Mouse (Mus musculus) forebrain, postnatal 0 days (tissue): Measurements from ENCODE around the gene Bak1. TPM values are rescaled to one million over a fixed set of nuclear protein-coding genes. Genes with fewer than 3 reads are reported as not detected.

Experiments
- ATAC-seq: fragments of 200-750 bp; cut with Nextera tagmentation; 2 replicates; pipeline ENCODE4 v1.8.0; 2017; ENCODE audit warnings: mild to moderate bottlenecking, moderate library complexity
- DNase-seq: peaks from one replicate; pipeline ENCODE4 v3.0.0-alpha.2; 2015
- H3K27ac ChIP-seq: fragments of 300-500 bp; sonication (generic); 2 replicates; pipeline ENCODE4 v1.5.1; 2014; ENCODE audit warnings: low read depth, mild to moderate bottlenecking, antibody characterized with exemption, low read length, moderate library complexity, mixed read lengths
- H3K27me3 ChIP-seq: fragments of 300-500 bp; sonication (generic); 2 replicates; pipeline ENCODE4 v1.6.1; 2014; ENCODE audit warnings: mild to moderate bottlenecking, low read length, mixed read lengths; ENCODE audit not compliant: insufficient read depth
- H3K36me3 ChIP-seq: fragments of 300-500 bp; sonication (generic); 2 replicates; pipeline ENCODE4 v1.6.1; 2014; ENCODE audit warnings: mild to moderate bottlenecking, moderate library complexity; ENCODE audit not compliant: insufficient read depth
- H3K4me1 ChIP-seq: fragments of 300-500 bp; sonication (generic); 2 replicates; pipeline ENCODE4 v1.6.1; 2014; ENCODE audit warnings: antibody characterized with exemption; ENCODE audit not compliant: insufficient read depth
- H3K4me2 ChIP-seq: fragments of 300-500 bp; sonication (generic); 2 replicates; pipeline ENCODE4 v1.6.1; 2014; ENCODE audit warnings: low read depth, mild to moderate bottlenecking, moderate library complexity
- H3K4me3 ChIP-seq: fragments of 300-500 bp; sonication (generic); 2 replicates; pipeline ENCODE4 v1.5.1; 2014; ENCODE audit warnings: low read depth, low read length, mixed read lengths
- H3K9ac ChIP-seq: fragments of 300-500 bp; sonication (generic); 2 replicates; pipeline ENCODE4 v1.6.1; 2014; ENCODE audit warnings: mild to moderate bottlenecking
- H3K9me3 ChIP-seq: fragments of 300-500 bp; sonication (generic); 2 replicates; pipeline ENCODE4 v1.6.1; 2016; ENCODE audit warnings: low read length
- CTCF ChIP-seq: sonication (generic); IDR thresholded peaks from 2 replicates; pipeline ENCODE4 v1.5.1; 2016; ENCODE audit warnings: antibody characterized with exemption, control low read depth, low read depth
- WGBS: fragments of 180-500 bp; shearing (Covaris S2); extraction: QIAGEN DNeasy Blood & Tissue Kit; methylation state at CpG from one replicate; pipeline ENCODE4 v1.1.7; 2014; 5-methylcytosine and 5-hydroxymethylcytosine counted together
- polyA plus RNA-seq: library from polyadenylated mRNA; unstranded; fragments of >200 nt; fragmentation: Nextera tagmentation; extraction: Ambion mirVana; gene quantifications from 2 replicates; pipeline ENCODE4 v1.2.1, GENCODE M21; 2015
- total RNA-seq: library from RNA; depleted of rRNA; stranded (reverse); fragments of >200 nt; gene quantifications from 2 replicates; pipeline ENCODE4 v1.2.3, GENCODE M21; 2014

Bak1 gene
- total and polyA plus RNA-seq, 2 experiments from 2014 or later, result 2.5 to 48.1 TPM

DNA sequence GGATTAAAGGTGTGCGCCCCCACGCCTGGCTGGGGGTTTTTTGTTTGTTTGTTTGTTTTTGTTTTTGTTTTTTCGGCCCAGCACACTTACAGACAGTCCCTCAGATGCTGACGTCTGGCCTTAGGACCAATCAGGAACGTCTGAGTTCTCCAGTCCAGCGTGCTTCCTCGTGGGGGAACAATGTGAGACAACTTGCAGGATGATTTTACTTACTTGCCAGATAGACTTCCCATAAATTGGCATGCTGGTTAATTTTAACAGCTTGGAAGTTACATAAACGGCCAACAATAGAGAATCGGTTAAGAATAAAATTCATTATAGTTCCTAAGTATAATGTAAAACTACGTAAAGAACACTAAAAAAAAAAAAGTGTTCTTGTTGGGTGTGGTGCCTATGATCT lies 17.6 kb downstream of the Bak1 start:
- DNase-seq, result no peak
- H3K4me1 ChIP-seq, result no peaks in the 10 kb centered on the region
- no peaks in the 10 kb centered on the region for H3K36me3 ChIP-seq
- H3K4me2 ChIP-seq, result no peak overlapping the region
- no peak overlapping the region for H3K4me3 ChIP-seq
- no peak for TF ChIP-seq CTCF
- H3K9me3 ChIP-seq, result no peaks in the 10 kb centered on the region
- H3K27ac ChIP-seq, result no peak overlapping the region
- no peak overlapping the region for H3K9ac ChIP-seq
- 83% methylated on average over 10 of the region's 10 CpGs for WGBS
- ATAC-seq, result no peak
- H3K27me3 ChIP-seq, result no peaks in the 10 kb centered on the region

- DNase-seq (no peak), ATAC-seq (no peak)
- H3K4me2 ChIP-seq, result no peak overlapping the region
These were observed 20.5 kb downstream of the Bak1 start for GRCm38 (mm10) chr17:27008277-27008676.

GRCm38 (mm10) chr17:27005644-27006043 lies 23.2 kb downstream of the Bak1 start:
- Histone ChIP-seq H3K4me1 (no peaks in the 10 kb centered on the region), H3K9me3 (no peaks in the 10 kb centered on the region), H3K4me3 (no peak overlapping the region), H3K4me2 (no peak overlapping the region), H3K27ac (no peak overlapping the region), H3K27me3 (no peaks in the 10 kb centered on the region), H3K36me3 (no peaks in the 10 kb centered on the region), H3K9ac (no peak overlapping the region)
- no peak for TF ChIP-seq CTCF
- WGBS, result 69% methylated on average over 11 of the region's 11 CpGs
- DNase-seq, result no peak
- no peak for ATAC-seq

More at GRCm38 (mm10) chr17:27008277-27008676, 20.5 kb downstream of the Bak1 start:
- H3K4me3 ChIP-seq, result no peak overlapping the region
- H3K27me3 ChIP-seq, result no peaks in the 10 kb centered on the region
- no peaks in the 10 kb centered on the region for H3K36me3 ChIP-seq
- no peaks in the 10 kb centered on the region for H3K9me3 ChIP-seq
- WGBS, result 86% methylated on average over 2 of the region's 2 CpGs
- no peak overlapping the region for H3K27ac ChIP-seq
- H3K4me1 ChIP-seq, result no peaks in the 10 kb centered on the region
- TF ChIP-seq CTCF, result no peak
- no peak overlapping the region for H3K9ac ChIP-seq

GRCm38 (mm10) chr17:27004903-27005485 lies 23.8 kb downstream of the Bak1 start:
- Histone ChIP-seq H3K4me2 (no peak overlapping the region), H3K9ac (no peak overlapping the region), H3K9me3 (no peaks in the 10 kb centered on the region), H3K36me3 (no peaks in the 10 kb centered on the region), H3K27me3 (no peaks in the 10 kb centered on the region), H3K4me3 (no peak overlapping the region), H3K27ac (no peak overlapping the region), H3K4me1 (no peaks in the 10 kb centered on the region)
- WGBS, result 53% methylated on average over 19 of the region's 19 CpGs
- DNase-seq (no peak), ATAC-seq (no peak)
- no peak for TF ChIP-seq CTCF

DNA sequence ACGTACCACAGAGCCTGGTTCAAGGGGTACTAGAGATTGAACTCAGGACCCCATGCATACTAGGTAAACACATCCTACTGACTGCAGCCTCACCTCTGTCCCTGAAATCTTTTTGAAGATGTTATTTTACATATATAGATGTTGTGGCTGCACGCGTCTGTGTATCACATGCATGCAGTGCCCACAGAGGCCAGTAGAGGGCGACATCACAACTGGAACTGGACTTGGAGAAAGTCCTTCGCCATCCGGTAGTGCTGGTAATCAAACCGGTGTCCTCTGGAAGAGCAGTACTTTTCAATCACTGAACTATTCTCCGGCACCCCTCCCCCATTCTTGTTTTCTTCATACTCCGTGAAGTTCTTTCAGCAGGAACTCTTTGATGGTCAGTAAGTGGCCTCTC lies 24.4 kb downstream of the Bak1 start:
- Histone ChIP-seq H3K4me1 (no peaks in the 10 kb centered on the region), H3K4me3 (no peak overlapping the region), H3K36me3 (no peaks in the 10 kb centered on the region), H3K27ac (no peak overlapping the region), H3K9me3 (no peaks in the 10 kb centered on the region), H3K4me2 (no peak overlapping the region), H3K9ac (no peak overlapping the region), H3K27me3 (no peaks in the 10 kb centered on the region)
- peak; percentile 74 for TF ChIP-seq CTCF
- no peak for ATAC-seq
- DNase-seq, result peak; percentile 32
- 45% methylated on average over 9 of the region's 9 CpGs for WGBS

DNA sequence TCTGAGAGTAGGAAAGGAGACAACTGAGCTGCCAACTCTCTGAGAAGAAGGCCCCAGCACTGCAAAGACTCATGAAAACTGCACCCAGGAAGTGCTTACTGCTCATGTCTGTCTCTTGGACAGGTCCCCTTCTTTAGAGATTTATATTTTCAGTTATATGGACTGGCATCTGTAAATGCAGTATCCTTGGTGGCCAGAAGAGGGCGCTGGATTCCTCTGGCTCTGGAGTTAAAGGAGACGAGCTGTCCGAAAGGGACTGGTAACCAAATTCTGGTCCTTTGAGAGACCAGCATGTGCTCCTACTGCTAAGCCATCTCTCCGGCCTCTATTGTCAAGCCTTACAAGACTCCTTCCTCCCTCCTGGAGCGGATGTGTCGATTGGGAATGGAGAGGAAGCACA lies 26.9 kb downstream of the Bak1 start:
- H3K36me3 ChIP-seq, result no peaks in the 10 kb centered on the region
- DNase-seq (no peak), ATAC-seq (no peak)
- no peak overlapping the region for H3K9ac ChIP-seq
- H3K27ac ChIP-seq, result no peak overlapping the region
- no peak overlapping the region for H3K4me3 ChIP-seq
- no peaks in the 10 kb centered on the region for H3K4me1 ChIP-seq
- no peaks in the 10 kb centered on the region for H3K27me3 ChIP-seq
- peak; percentile 54 for TF ChIP-seq CTCF
- H3K9me3 ChIP-seq, result no peaks in the 10 kb centered on the region
- WGBS, result 44% methylated on average over 6 of the region's 6 CpGs
- H3K4me2 ChIP-seq, result no peak overlapping the region

GRCm38 (mm10) chr17:27001151-27001550 lies 27.7 kb downstream of the Bak1 start:
- H3K4me2 ChIP-seq, result no peak overlapping the region
- no peak for DNase-seq
- no peaks in the 10 kb centered on the region for H3K27me3 ChIP-seq
- H3K4me3 ChIP-seq, result no peak overlapping the region
- no peak overlapping the region for H3K27ac ChIP-seq
- TF ChIP-seq CTCF, result peak; percentile 27; the same call in 1 of the 2 replicates
- no peaks in the 10 kb centered on the region for H3K9me3 ChIP-seq
- H3K4me1 ChIP-seq, result no peaks in the 10 kb centered on the region
- H3K36me3 ChIP-seq, result no peaks in the 10 kb centered on the region
- no peak for ATAC-seq
- WGBS, result 81% methylated on average over 7 of the region's 7 CpGs
- no peak overlapping the region for H3K9ac ChIP-seq

DNA sequence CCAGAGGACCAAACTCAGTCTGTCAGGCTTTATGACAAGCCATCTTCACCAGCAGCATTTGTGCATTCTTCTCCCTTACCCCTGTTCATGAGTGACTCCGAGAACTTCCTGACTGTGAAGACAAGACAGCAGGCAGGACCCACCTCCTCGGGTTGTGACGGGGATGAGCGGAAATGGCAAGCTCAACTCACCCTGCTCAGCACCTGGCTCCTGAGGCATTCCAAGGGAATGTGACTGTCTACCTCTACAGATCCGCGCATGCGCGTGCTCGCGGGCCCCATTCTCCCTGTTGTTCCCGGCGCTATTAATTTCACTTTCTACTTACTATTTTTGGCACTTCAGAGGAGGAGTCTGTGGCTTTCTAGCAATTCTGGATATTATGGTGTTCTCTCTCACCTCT lies 28.8 kb downstream of the Bak1 start:
- H3K9ac ChIP-seq, result no peak overlapping the region
- WGBS, result 80% methylated on average over 12 of the region's 12 CpGs
- H3K4me2 ChIP-seq, result no peak overlapping the region
- ATAC-seq (peak; percentile 78; the same call in 1 of the 2 replicates), DNase-seq (peak; percentile 41)
- no peaks in the 10 kb centered on the region for H3K9me3 ChIP-seq
- H3K4me1 ChIP-seq, result no peaks in the 10 kb centered on the region
- H3K27me3 ChIP-seq, result no peaks in the 10 kb centered on the region
- TF ChIP-seq CTCF, result no peak
- H3K4me3 ChIP-seq, result no peak overlapping the region
- peak overlapping the region; percentile 59; the same call in 1 of the 2 replicates for H3K27ac ChIP-seq
- no peaks in the 10 kb centered on the region for H3K36me3 ChIP-seq
